Mouse (Mus musculus) neural tube, embryonic 14.5 days (tissue): ENCODE data around the gene Zfp354a. TPM values are rescaled to one million over a fixed set of nuclear protein-coding genes. Genes with fewer than 3 reads are reported as not detected.
"Not testable (repeated sequence)": the region's sequence is repeated elsewhere in the genome, so short reads cannot be mapped to it uniquely, and the experiment has no call there.

Experiments used
- ATAC-seq: fragments of 200-750 bp; cut with Nextera tagmentation; 2 replicates; pipeline ENCODE4 v1.8.0; 2017; ENCODE audit warnings: low read depth, mild to moderate bottlenecking, moderate TSS enrichment, moderate library complexity
- H3K27ac ChIP-seq: fragments of 300-500 bp; sonication (generic); 2 replicates; pipeline ENCODE4 v1.5.1; 2014; ENCODE audit warnings: low read depth, mild to moderate bottlenecking, control low read depth, low read length, moderate library complexity, mixed read lengths
- H3K27me3 ChIP-seq: fragments of 300-500 bp; sonication (generic); 2 replicates; pipeline ENCODE4 v1.6.1; 2014; ENCODE audit warnings: low read length; ENCODE audit not compliant: control insufficient read depth, insufficient read depth
- H3K36me3 ChIP-seq: fragments of 300-500 bp; sonication (generic); 2 replicates; pipeline ENCODE4 v1.6.1; 2014; ENCODE audit warnings: low read length, mixed read lengths; ENCODE audit not compliant: control insufficient read depth, insufficient read depth
- H3K4me1 ChIP-seq: fragments of 300-500 bp; sonication (generic); 2 replicates; pipeline ENCODE4 v1.6.1; 2014; ENCODE audit warnings: low read length; ENCODE audit not compliant: control insufficient read depth, insufficient read depth
- H3K4me2 ChIP-seq: fragments of 300-500 bp; sonication (generic); 2 replicates; pipeline ENCODE4 v1.6.1; 2014; ENCODE audit warnings: mild to moderate bottlenecking, low read depth, low read length, control low read depth
- H3K4me3 ChIP-seq: fragments of 300-500 bp; sonication (generic); 2 replicates; pipeline ENCODE4 v1.5.1; 2014; ENCODE audit warnings: low read depth, low read length, control low read depth, mixed read lengths
- H3K9ac ChIP-seq: fragments of 300-500 bp; sonication (generic); replicated peaks from 2 replicates; pipeline ENCODE4 v1.6.1; 2014; ENCODE audit warnings: low read depth, mild to moderate bottlenecking, control low read depth, low read length, mixed read lengths
- H3K9me3 ChIP-seq: fragments of 300-500 bp; sonication (generic); 2 replicates; pipeline ENCODE4 v1.6.1; 2016; ENCODE audit warnings: low read length; ENCODE audit not compliant: control insufficient read depth
- WGBS: fragments of 180-500 bp; shearing (Covaris S2); extraction: QIAGEN DNeasy Blood & Tissue Kit; methylation state at CpG from one replicate; pipeline ENCODE4 v1.1.7; 2014; 5-methylcytosine and 5-hydroxymethylcytosine counted together
- polyA plus RNA-seq: library from polyadenylated mRNA; unstranded; fragments of >200 nt; fragmentation: Nextera tagmentation; extraction: Ambion mirVana; gene quantifications from 2 replicates; pipeline ENCODE4 v1.2.1, GENCODE M21; 2014

Gene Zfp354a
- polyA plus RNA-seq, 1 experiment from 2014 or later = 13.9 TPM

- Histone ChIP-seq H3K4me1 (no peaks in the 10 kb centered on the region), H3K27ac (no peak overlapping the region), H3K9ac (no peak overlapping the region), H3K4me2 (no peak overlapping the region), H3K27me3 (no peaks in the 10 kb centered on the region), H3K4me3 (no peak overlapping the region), H3K36me3 (no peaks in the 10 kb centered on the region), H3K9me3 (no peaks in the 10 kb centered on the region)
- WGBS = 94% methylated on average over 2 of the region's 2 CpGs
- no peak for ATAC-seq
These were observed 23.1 kb upstream of the Zfp354a start for GRCm38 (mm10) chr11:51035951-51036350.

- not testable (repeated sequence) for H3K4me1 ChIP-seq, H3K9ac ChIP-seq, H3K4me3 ChIP-seq, H3K9me3 ChIP-seq, H3K27me3 ChIP-seq, H3K27ac ChIP-seq, H3K4me2 ChIP-seq, ATAC-seq, H3K36me3 ChIP-seq
- 69% methylated on average over 3 of the region's 3 CpGs for WGBS
These were observed 14.3 kb upstream of the Zfp354a start for GRCm38 (mm10) chr11:51044776-51045175.

DNA sequence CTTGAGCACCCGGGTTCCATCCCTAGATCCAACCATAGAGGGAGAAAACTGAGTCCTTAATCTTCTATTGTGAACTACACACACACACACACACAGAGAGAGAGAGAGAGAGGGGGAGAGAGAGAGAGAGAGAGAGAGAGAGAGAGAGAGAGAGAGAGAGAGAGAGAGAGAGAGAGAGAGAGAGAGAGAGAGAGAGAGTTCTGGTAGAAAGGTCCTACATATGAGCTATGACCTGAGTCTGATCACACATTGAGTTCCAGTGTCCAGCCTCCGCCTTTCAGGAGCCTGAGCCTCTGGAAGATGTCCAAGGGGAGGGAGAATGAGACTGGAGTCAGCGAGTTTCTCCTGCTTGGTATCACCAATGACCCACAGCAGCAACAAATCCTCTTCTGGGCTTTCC lies 11.2 kb upstream of the Zfp354a start, which contains the start of gene Olfr1375:
Gene Olfr1375 (plus strand): TSS at position 301 of the 400 bp plus-strand sequence.
- H3K4me3 ChIP-seq, H3K4me2 ChIP-seq, H3K36me3 ChIP-seq, H3K27me3 ChIP-seq, H3K4me1 ChIP-seq, H3K9ac ChIP-seq, ATAC-seq, H3K27ac ChIP-seq, H3K9me3 ChIP-seq: not testable (repeated sequence)
- 76% methylated on average over 3 of the region's 3 CpGs for WGBS

DNA sequence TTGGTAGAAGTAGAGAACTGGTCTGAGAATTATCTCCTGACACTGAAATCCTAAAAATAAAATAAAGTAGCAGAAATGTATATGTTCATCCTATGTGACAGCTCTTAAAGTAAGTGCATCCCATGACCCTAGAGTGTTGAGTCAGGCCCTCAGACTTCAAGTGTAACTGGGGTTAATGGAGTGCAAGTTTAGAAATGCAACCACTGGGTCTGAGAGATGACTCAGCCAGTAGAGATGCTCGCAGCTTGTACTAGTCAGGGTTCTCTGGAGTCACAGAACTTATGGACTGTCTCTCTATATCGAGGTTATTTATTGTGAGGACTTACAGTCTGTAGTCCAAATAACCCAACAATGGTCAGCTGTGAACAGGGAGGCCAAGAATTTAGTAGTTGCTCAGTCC lies 7.4 kb upstream of the Zfp354a start:
- ATAC-seq = no peak

DNA sequence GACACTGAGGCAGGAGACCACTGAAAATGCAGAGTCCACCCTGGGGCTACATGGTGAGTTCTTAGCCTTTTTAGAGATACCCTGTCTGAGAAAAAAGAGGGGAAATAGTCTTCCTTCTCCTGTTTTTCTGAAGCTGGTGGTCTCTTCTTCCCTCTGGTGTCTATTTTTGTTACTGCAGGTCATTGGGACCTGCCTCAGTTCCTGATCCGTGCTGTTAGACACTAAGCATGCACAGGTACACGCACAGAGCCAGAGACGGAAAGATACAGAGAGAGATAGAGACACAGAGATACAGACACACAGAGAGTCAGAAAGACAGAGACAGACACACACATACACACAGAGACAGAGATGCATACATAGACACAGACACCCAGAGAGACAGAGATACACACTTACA lies 5.8 kb upstream of the Zfp354a start:
- Histone ChIP-seq H3K9ac (no peak overlapping the region), H3K27ac (no peak overlapping the region), H3K4me1 (no peaks in the 10 kb centered on the region), H3K27me3 (no peaks in the 10 kb centered on the region), H3K4me2 (no peak overlapping the region), H3K4me3 (no peak overlapping the region), H3K9me3 (no peaks in the 10 kb centered on the region), H3K36me3 (no peaks in the 10 kb centered on the region)
- 54% methylated on average over 3 of the region's 3 CpGs for WGBS
- no peak for ATAC-seq

More for the DNA sequence above, 7.4 kb upstream of the Zfp354a start:
- Histone ChIP-seq H3K4me1 (no peaks in the 10 kb centered on the region), H3K9me3 (no peaks in the 10 kb centered on the region), H3K4me3 (no peak overlapping the region), H3K9ac (no peak overlapping the region), H3K27ac (no peak overlapping the region), H3K4me2 (no peak overlapping the region), H3K36me3 (no peaks in the 10 kb centered on the region), H3K27me3 (no peaks in the 10 kb centered on the region)
- WGBS = 74% methylated on average over 2 of the region's 2 CpGs

DNA sequence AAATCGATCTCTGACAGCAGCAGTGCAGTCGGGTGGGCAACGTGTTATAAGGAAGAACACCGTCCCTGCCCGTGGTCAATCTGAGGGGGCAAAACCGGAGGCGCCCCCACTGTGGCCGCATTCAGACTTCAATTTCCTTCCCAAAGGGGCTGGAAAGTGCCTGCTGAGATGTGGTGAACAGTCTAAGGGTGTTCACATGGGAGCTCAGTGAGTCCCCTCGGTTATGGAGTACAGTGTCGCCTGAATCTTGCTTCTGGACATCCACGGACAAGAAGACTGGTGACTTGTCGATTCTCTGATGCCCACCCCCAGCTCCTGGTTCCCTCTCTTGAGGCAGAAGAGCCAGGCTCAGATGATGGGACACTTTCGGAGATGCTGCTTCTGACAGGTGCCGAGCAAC lies 583 bp downstream of the Zfp354a start:
- peaks cover 7% of the 10 kb centered on the region for H3K4me1 ChIP-seq
- ATAC-seq = peak; percentile 45
- peaks cover 8% of the 10 kb centered on the region; the same call in 1 of the 2 replicates for H3K36me3 ChIP-seq
- H3K27me3 ChIP-seq = no peaks in the 10 kb centered on the region
- peak overlapping the region; percentile 66 for H3K4me3 ChIP-seq
- peak overlapping the region; percentile 80 for H3K9ac ChIP-seq
- H3K4me2 ChIP-seq = peak overlapping the region; percentile 84
- WGBS = 16% methylated on average over 14 of the region's 14 CpGs
- no peaks in the 10 kb centered on the region for H3K9me3 ChIP-seq
- no peak overlapping the region for H3K27ac ChIP-seq

DNA sequence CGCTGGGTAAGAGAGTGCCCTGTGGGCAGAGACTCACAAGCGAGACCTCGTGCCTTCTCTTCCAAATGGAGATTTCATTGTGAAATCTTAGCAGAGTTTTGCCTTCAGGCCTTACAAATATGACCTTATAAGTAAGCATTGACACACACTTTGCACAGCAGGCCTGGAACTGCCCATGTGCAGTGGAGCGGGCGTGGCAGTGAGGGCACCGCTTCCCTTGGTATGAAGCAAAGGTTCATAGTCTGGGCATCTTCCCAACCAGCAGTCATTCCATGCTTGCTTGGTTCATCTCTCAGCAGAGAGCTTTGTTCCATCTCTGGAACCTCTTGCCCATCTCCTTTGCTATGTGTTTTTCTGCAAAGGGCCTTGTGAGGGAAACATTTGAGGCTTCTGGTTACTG lies 1.9 kb downstream of the Zfp354a start:
- H3K4me3 ChIP-seq = no peak overlapping the region

DNA sequence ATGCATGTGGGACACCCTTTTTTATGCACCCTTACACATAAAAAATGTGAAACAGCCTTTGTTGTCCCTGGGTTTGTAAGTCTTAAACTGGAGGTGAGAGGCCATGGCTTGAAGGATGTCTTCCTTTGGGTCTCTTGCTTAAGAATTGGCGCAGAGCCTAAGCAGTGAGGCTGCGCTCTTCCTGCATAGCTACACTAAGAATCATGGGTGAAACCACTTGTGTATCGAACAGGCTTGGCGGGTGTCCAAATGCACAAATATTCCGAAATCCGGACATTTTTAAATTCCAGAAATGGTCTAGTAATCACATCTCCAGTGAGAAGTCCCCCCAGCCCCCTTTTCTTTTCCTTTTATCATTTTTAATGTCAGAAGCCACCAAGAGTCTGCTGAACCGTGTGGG lies 4.2 kb downstream of the Zfp354a start:
- no peak overlapping the region for H3K4me3 ChIP-seq
- peaks cover 20% of the 10 kb centered on the region; the same call in 1 of the 2 replicates for H3K36me3 ChIP-seq
- H3K9ac ChIP-seq = no peak overlapping the region
- WGBS = 93% methylated on average over 7 of the region's 7 CpGs
- no peaks in the 10 kb centered on the region for H3K9me3 ChIP-seq
- ATAC-seq = no peak
- H3K27me3 ChIP-seq = no peaks in the 10 kb centered on the region
- no peak overlapping the region for H3K4me2 ChIP-seq
- H3K27ac ChIP-seq = no peak overlapping the region
- peaks cover 7% of the 10 kb centered on the region for H3K4me1 ChIP-seq

More for the DNA sequence above, 1.9 kb downstream of the Zfp354a start:
- Histone ChIP-seq H3K9me3 (no peaks in the 10 kb centered on the region), H3K4me1 (peaks cover 7% of the 10 kb centered on the region), H3K27me3 (no peaks in the 10 kb centered on the region), H3K4me2 (no peak overlapping the region), H3K27ac (no peak overlapping the region), H3K36me3 (peaks cover 14% of the 10 kb centered on the region; the same call in 1 of the 2 replicates), H3K9ac (no peak overlapping the region)
- no peak for ATAC-seq
- WGBS = 97% methylated on average over 6 of the region's 6 CpGs

DNA sequence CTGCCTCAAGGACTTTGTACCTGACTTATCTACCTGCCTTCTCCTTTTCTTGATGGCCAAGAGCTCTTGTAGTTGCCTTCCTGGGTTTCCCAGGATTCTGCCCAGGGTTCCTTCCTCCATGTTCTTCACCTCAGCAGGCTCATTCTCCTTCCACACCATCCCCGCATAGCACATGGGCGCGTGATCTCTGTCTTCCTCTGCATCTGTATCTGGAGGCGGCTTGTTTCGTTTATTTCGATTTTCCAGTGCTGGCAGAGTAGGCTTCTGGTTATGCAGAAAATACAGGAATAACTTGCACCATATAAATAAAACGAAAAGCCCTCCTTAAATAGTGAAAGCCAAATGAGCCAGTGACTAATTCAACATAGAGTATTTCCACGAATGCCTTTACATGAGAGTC lies 4.8 kb downstream of the Zfp354a start:
- Histone ChIP-seq H3K36me3 (peaks cover 24% of the 10 kb centered on the region; the same call in 1 of the 2 replicates), H3K27me3 (no peaks in the 10 kb centered on the region), H3K4me2 (no peak overlapping the region), H3K9ac (no peak overlapping the region), H3K9me3 (no peaks in the 10 kb centered on the region), H3K27ac (no peak overlapping the region), H3K4me1 (peaks cover 7% of the 10 kb centered on the region), H3K4me3 (no peak overlapping the region)
- ATAC-seq = no peak
- WGBS = 97% methylated on average over 8 of the region's 8 CpGs
